Mouse (Mus musculus): Measurements from ENCODE around the gene H2-Q4.

DNA sequence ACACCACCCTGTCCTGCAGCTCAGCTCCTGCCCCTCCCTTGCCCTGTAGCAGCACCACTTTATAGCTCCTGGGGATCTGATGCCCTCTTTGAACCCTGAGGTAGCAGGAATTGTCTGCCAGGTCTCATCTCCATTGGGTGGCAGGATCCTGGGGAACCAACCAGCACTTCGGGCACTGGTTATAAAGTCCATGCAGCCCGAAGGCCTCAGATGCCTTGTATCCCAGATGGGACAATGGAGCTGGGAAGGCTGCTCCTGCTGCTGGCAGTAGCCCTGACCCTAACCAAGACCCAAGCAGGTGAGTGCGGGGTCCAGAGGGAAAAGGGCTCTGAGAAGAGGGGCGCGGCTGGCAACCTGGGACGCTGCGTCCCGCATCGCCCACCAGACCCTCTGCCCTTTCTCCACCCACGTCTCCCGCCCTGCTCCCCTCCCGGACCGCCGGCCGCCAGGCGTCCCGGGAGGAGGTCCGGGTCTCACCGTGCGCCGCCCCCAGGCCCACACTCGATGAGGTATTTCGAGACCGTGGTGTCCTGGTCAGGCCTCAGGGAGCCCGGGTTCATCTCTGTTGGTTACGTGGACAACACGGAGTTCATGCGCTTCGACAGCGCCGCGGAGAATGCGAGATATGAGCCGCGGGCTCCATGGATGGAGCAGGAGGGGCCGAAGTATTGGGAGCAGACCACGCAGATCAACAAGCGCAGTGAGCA, 20.5 kb upstream of the H2-Q4 start:
- TF ChIP-seq CTCF (IDR thresholded peaks at IDR 0.05; ENCODE audit: low read depth) (no peak), EP300 (IDR thresholded peaks at IDR 0.05; ENCODE audit: low read depth) (no peak)

Measured in liver, postnatal 0 days (tissue).